Mouse (Mus musculus): Measurements from ENCODE around the gene Ptgr1. TPM values are rescaled to one million over a fixed set of nuclear protein-coding genes. Genes with fewer than 3 reads are reported as not detected.

The Ptgr1 gene
- polyA plus RNA-seq, 1 experiment from 2014 or later, result 13.5 TPM

DNA sequence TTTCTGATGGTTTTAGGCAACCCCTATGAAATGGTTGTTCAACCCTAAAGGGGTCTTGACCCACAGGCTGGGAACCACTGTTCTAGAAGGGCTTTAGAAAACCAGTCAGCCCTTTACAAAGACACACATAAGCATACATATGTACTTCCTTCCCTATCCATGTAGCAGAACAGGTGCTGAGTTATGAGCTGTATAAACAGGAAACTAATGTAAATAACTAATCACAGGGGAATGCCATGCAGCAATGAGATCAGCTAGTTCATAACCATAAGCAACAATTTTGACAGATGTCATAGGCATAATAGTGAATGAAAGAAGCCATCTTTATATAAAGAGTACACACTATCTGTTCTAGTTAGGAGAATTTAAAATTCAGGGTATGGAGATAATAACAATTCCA, 45.3 kb downstream of the Ptgr1 start:
- Histone ChIP-seq H3K27ac (no peak overlapping the region), H3K4me3 (no peak overlapping the region), H3K36me3 (no peaks in the 10 kb centered on the region), H3K4me1 (replicated peaks) (peaks cover 18% of the 10 kb centered on the region), H3K27me3 (ENCODE audit: insufficient read depth, poor library complexity, severe bottlenecking) (peaks cover 15% of the 10 kb centered on the region), H3K9me3 (no peaks in the 10 kb centered on the region)
- no peak for DNase-seq (ENCODE audit: low spot score)

DNA sequence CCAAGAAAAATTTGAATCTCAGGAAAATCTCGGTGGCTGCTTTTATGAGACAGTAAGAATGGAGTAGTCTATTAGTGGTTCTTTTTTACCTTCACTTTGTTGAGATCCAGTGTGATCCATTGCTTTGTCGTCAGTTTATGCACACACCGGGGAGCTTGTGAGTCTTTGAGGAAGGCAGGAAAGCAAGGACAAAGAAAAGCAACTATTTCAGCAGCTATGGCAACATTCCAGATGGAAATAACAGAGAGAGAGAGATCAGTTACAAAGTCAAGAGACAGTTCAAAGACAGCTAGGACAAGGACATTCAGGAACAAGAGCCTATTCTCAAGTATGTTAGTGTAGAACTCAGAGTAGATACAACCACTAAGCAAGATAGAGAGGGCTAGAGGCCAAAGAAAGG, 51.1 kb downstream of the Ptgr1 start:
- 61% methylated on average over 3 of the region's 3 CpGs for WGBS
- H3K27me3 ChIP-seq (ENCODE audit: insufficient read depth, poor library complexity, severe bottlenecking), result no peaks in the 10 kb centered on the region
- DNase-seq (ENCODE audit: low spot score), result no peak
- peaks cover 5% of the 10 kb centered on the region; the same call in 1 of the 2 replicates for H3K4me1 ChIP-seq (replicated peaks)
- no peaks in the 10 kb centered on the region for H3K9me3 ChIP-seq
- H3K27ac ChIP-seq, result no peak overlapping the region
- no peak overlapping the region for H3K4me3 ChIP-seq
- H3K36me3 ChIP-seq, result no peaks in the 10 kb centered on the region

DNA sequence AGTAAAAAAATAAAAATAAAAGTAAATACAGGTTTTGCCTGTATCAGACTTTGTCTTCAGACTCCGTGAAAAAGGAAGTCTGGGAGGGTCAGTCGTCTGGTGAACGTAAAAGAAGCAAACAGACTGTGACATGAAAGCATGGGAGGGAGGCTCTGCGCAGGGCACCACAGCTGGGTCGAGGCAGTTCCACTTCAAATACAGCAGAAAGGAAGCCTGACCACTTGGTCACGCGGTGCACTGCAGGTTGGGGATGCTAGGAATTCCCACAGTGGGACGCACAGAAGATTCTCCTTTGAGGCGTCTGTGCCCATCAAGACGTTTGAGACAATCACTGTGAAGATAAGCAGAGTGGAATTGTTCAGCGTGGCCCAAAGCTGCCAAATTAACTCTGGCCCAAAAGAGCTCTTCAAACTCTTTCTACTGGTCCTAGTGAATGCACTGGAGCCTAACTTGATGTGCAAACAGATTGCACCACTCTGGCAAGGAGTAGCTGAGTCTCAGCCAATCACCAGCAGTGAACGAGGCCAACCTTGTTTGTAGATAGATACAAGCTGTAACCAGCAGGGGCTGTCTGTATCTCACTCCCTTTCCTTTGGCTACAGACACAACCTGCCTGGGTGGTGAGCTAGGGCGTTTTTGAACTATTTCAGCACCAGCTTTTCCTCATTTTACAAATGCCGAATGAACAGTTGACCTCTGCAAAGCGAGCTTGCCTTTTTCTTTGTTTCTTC, 52.0 kb downstream of the Ptgr1 start:
- WGBS, result 48% methylated on average over 15 of the region's 15 CpGs
- DNase-seq (ENCODE audit: low spot score), result peak; percentile 28

DNA sequence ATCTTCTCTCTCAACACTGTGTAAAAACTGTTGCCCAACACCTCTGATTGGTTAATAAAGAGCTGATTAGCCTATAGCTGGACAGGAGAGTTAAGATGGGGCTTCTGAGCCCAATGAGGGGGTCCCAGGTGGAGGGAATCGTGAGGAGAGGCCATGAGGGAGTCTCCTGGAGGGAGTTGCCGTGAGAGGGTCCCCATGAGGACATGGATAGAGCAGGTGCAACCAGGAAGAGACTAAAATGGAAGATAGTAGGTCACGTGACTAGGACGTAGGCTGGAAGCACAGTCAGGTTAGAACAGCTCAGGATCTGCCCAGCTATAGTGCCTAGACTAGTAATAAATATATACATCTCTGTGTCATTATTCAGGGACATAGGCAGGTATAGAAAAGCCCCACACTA, 52.6 kb downstream of the Ptgr1 start:
- peaks cover 5% of the 10 kb centered on the region; the same call in 1 of the 2 replicates for H3K4me1 ChIP-seq (replicated peaks)
- H3K9me3 ChIP-seq, result no peaks in the 10 kb centered on the region
- no peak overlapping the region for H3K27ac ChIP-seq
- no peaks in the 10 kb centered on the region for H3K27me3 ChIP-seq (ENCODE audit: insufficient read depth, poor library complexity, severe bottlenecking)
- H3K4me3 ChIP-seq, result no peak overlapping the region
- H3K36me3 ChIP-seq, result no peaks in the 10 kb centered on the region
- no peak for DNase-seq (ENCODE audit: low spot score)
- WGBS, result 87% methylated on average over 4 of the region's 4 CpGs

More for the DNA sequence above, 52.0 kb downstream of the Ptgr1 start:
- Histone ChIP-seq H3K9me3 (no peaks in the 10 kb centered on the region), H3K27ac (no peak overlapping the region), H3K36me3 (no peaks in the 10 kb centered on the region), H3K4me3 (no peak overlapping the region), H3K27me3 (ENCODE audit: insufficient read depth, poor library complexity, severe bottlenecking) (no peaks in the 10 kb centered on the region), H3K4me1 (replicated peaks) (peaks cover 5% of the 10 kb centered on the region; the same call in 1 of the 2 replicates)

DNA sequence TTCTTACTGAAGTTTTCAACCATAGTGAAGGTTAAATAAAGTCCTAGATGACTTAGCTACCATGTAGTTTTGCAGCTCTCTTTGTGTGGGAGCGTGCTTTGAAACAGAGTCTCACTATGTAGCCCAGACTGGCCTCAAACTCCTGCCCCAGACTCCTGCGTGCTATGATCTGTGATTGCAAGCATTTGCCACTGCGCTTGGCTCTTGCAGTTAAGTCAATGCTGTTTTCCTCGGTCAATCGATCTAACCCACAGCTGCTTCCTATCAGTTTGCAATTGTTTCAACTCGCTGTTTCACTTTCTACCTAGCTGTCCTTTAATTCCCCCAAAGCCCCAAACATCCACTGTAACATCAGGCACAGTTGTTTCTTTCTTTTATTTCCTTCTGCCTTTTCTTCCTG, 54.4 kb downstream of the Ptgr1 start:
- H3K4me3 ChIP-seq, result no peak overlapping the region
- H3K36me3 ChIP-seq, result no peaks in the 10 kb centered on the region
- H3K9me3 ChIP-seq, result no peaks in the 10 kb centered on the region
- WGBS, result 86% methylated on average over 6 of the region's 6 CpGs
- H3K27me3 ChIP-seq (ENCODE audit: insufficient read depth, poor library complexity, severe bottlenecking), result no peaks in the 10 kb centered on the region
- DNase-seq (ENCODE audit: low spot score), result no peak
- H3K27ac ChIP-seq, result no peak overlapping the region
- peaks cover 5% of the 10 kb centered on the region; the same call in 1 of the 2 replicates for H3K4me1 ChIP-seq (replicated peaks)

DNA sequence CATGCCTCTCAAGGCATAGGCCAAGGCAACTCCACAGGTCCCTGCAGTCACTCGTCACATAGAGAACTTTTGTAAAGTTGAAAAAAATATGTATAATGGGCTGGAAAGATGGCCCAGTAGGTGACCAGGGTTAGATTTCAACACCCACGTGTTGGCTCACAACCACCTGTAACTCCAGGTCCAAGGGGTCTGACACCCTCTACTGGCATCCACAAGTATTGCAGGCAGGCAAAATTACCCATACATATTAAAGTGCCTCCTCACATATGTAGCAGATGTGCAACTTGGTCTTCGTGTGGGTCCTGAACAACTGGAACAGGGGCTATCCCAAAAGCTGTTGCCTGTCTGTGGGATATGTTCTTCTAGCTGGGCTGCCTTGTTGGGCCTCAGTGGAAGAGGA, 59.3 kb downstream of the Ptgr1 start:
- Histone ChIP-seq H3K27ac (no peak overlapping the region), H3K4me1 (replicated peaks) (no peaks in the 10 kb centered on the region), H3K4me3 (no peak overlapping the region), H3K9me3 (peaks cover 5% of the 10 kb centered on the region; the same call in 1 of the 2 replicates), H3K36me3 (no peaks in the 10 kb centered on the region), H3K27me3 (ENCODE audit: insufficient read depth, poor library complexity, severe bottlenecking) (no peaks in the 10 kb centered on the region)
- 64% methylated on average over 3 of the region's 3 CpGs for WGBS
- no peak for DNase-seq (ENCODE audit: low spot score)

DNA sequence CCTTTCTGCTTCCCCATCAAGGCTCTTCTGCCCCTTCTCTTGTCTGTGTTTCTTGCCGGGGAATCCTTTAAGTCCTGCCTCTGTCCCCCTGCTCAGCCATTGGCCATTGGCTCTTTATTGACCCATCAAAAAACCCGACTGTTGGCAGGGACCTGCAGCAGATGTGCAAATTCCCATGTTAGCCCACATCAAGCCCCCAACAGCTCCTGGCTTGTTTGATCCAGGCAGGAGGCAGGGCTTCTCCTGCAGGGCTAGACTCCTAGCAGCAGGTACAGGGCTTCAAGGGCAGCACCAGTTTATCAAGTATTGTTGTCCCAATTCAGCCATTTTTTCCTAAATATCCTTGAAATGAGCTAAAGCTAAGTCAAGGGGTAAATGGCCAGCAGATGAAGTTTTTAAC, 60.8 kb downstream of the Ptgr1 start:
- DNase-seq (ENCODE audit: low spot score), result no peak
- Histone ChIP-seq H3K36me3 (no peaks in the 10 kb centered on the region), H3K4me3 (no peak overlapping the region), H3K9me3 (peaks cover 5% of the 10 kb centered on the region; the same call in 1 of the 2 replicates), H3K27ac (no peak overlapping the region), H3K27me3 (ENCODE audit: insufficient read depth, poor library complexity, severe bottlenecking) (no peaks in the 10 kb centered on the region), H3K4me1 (replicated peaks) (no peaks in the 10 kb centered on the region)
- WGBS, result 46% methylated on average over 2 of the region's 2 CpGs

DNA sequence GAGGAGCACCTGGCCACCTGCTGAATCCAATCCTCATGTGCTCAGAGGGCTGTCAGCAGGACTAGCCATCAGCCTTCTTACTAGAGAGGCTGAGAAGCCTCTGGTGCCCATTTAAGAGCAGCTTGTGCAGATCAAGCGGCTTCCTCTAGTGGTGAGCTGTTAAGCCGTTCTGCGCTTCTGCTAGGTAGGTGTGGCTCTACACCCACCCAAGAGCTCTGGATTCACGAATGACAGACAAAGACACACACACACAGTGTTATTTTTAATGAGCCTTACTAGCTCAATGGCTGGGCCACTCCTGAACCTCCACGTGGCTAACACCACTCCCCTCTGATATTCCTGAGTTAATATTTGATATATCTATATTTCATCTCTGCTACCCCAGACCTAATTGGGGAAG, 61.3 kb downstream of the Ptgr1 start:
- no peaks in the 10 kb centered on the region for H3K4me1 ChIP-seq (replicated peaks)
- H3K36me3 ChIP-seq, result no peaks in the 10 kb centered on the region
- 55% methylated on average over 5 of the region's 5 CpGs for WGBS
- no peak for DNase-seq (ENCODE audit: low spot score)
- H3K27me3 ChIP-seq (ENCODE audit: insufficient read depth, poor library complexity, severe bottlenecking), result no peaks in the 10 kb centered on the region
- no peak overlapping the region for H3K27ac ChIP-seq
- no peak overlapping the region for H3K4me3 ChIP-seq
- peaks cover 5% of the 10 kb centered on the region; the same call in 1 of the 2 replicates for H3K9me3 ChIP-seq

DNA sequence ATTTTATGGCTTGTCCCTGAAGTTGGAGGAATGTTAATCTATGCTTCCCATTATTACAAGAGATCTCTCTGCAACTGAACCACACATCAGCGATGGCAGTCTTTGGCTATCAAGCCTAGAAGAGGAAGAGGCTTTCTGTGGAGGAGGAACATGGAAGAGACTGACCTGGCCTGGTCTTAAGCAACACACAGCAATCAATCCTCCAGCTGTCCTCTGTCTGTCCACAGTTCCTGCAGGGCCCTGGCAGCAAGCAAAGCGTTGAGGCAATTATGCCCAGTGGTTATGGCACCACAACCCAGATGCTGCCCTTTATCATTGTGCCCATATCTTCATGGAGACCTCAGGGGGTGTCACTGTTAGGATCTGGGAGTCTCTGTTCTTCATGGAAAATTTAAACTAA, 63.0 kb downstream of the Ptgr1 start:
- WGBS, result 72% methylated on average over 2 of the region's 2 CpGs
- Histone ChIP-seq H3K9me3 (peaks cover 5% of the 10 kb centered on the region; the same call in 1 of the 2 replicates), H3K36me3 (no peaks in the 10 kb centered on the region), H3K4me1 (replicated peaks) (no peaks in the 10 kb centered on the region), H3K27ac (no peak overlapping the region), H3K4me3 (no peak overlapping the region), H3K27me3 (ENCODE audit: insufficient read depth, poor library complexity, severe bottlenecking) (no peaks in the 10 kb centered on the region)
- no peak for DNase-seq (ENCODE audit: low spot score)

Other genes with a start within 250 kb of the Ptgr1 start
- gene Olfr267, start 199.4 kb downstream of the Ptgr1 start, polyA plus RNA-seq (2016; fragmentation: Nextera tagmentation; extraction: Ambion mirVana), result not detected in 2 replicates
- 23.9 and 29.8 TPM in 2 replicates for gene Ecpas, start 74.4 kb downstream of the Ptgr1 start, polyA plus RNA-seq (2016; fragmentation: Nextera tagmentation; extraction: Ambion mirVana)
- 0.55 and 1.0 TPM in 2 replicates for gene Zkscan16, start 43.5 kb downstream of the Ptgr1 start, polyA plus RNA-seq (2016; fragmentation: Nextera tagmentation; extraction: Ambion mirVana)
- gene Dnajc25, start 7.9 kb upstream of the Ptgr1 start, polyA plus RNA-seq (2016; fragmentation: Nextera tagmentation; extraction: Ambion mirVana), result 5.9 and 9.0 TPM in 2 replicates
- 10.5 and 13.3 TPM in 2 replicates for gene Gm20503, start 16.1 kb upstream of the Ptgr1 start, polyA plus RNA-seq (2016; fragmentation: Nextera tagmentation; extraction: Ambion mirVana)
- 66.3 and 77.8 TPM in 2 replicates for gene Gng10, start 48.0 kb upstream of the Ptgr1 start, polyA plus RNA-seq (2016; fragmentation: Nextera tagmentation; extraction: Ambion mirVana)
- gene AI481877, start 151.9 kb upstream of the Ptgr1 start, polyA plus RNA-seq (2016; fragmentation: Nextera tagmentation; extraction: Ambion mirVana), result not detected in 2 replicates
- gene Ugcg, start 202.1 kb upstream of the Ptgr1 start, polyA plus RNA-seq (2016; fragmentation: Nextera tagmentation; extraction: Ambion mirVana), result 9.0 and 10.0 TPM in 2 replicates